In the genomic region with DNA sequence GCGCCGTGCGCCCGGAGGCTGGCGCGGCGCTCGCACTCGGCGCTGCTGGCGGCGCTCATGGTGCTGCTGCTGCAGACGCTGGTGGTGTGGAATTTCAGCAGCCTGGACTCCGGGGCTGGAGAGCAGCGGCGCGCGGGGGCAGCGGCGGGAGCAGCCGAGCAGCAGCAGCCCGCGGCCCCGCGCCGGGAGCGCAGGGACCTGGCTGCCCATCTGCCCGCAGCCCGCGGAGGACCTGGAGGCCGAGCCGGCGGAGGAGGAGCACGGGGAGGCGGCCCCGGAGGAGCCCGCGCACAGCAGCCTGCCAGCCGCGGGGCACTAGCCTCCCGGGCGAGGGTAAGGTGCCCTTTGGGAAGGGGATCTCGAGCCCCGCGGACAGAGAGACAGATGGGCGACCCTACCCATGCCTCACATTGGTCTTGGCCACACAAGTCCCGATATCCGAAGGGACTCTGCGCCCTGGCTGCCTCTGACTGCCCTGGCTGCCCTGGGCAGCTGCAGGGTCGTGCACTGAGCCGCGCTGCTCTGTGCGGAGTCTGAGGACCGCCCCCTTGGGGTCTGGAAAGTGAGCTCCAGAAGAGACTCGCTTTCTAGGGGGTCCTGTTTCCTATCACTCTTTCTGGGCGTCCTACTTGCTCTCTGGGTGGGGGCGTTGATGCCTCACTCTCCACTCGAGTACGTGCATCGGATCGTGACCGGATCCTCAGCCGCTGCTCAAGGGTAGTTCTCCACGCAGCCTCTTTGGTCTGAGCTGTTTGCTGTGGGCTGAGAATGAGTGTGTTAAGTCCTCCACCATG, we compare ENCODE assay signal across 8 mouse cellular contexts. TPM values are rescaled to one million over a fixed set of nuclear protein-coding genes. Genes with fewer than 3 reads are reported as not detected.
A peak's percentile ranks its signal among the peaks of the same experiment; 100 is the strongest.
DNase-seq lines count a peak whose midpoint lies in the region; ATAC-seq and TF ChIP-seq lines count a peak whose summit lies in the region.

No protein-coding gene starts in this region.

- H3K27ac ChIP-seq in kidney, embryonic 16.5 days (ENCODE audit: low read length), result peak overlapping the region; percentile 80
- peak overlapping the region; percentile 83 for H3K27ac ChIP-seq in forebrain, postnatal 0 days (ENCODE audit: low read depth, low read length)
- H3K27ac ChIP-seq in intestine, embryonic 15.5 days, result peak overlapping the region; percentile 68
- 0 out of 2 replicates have a peak overlapping the region, but pooled peaks have one; percentile 20 for H3K27ac ChIP-seq in lung, postnatal 0 days (ENCODE audit: low read length)

- peak overlapping the region; percentile 89 for H3K4me2 ChIP-seq in kidney, embryonic 16.5 days (replicated peaks; ENCODE audit: low read depth, low read length)
- H3K4me2 ChIP-seq in forebrain, postnatal 0 days (ENCODE audit: low read depth), result peak overlapping the region; percentile 90
- H3K4me2 ChIP-seq in intestine, embryonic 15.5 days (replicated peaks), result peak overlapping the region; percentile 97
- peak overlapping the region; percentile 98 for H3K4me2 ChIP-seq in lung, postnatal 0 days (replicated peaks; ENCODE audit: low read depth, low read length)

- no peak for TF ChIP-seq EP300 in lung, postnatal 0 days (IDR thresholded peaks at IDR 0.05)

- H3K27me3 ChIP-seq in kidney, embryonic 16.5 days (ENCODE audit: insufficient read depth, low read length), result no peaks in the 10 kb centered on the region; the same call in 1 of the 2 replicates
- H3K27me3 ChIP-seq in forebrain, postnatal 0 days (ENCODE audit: insufficient read depth, low read length), result no peaks in the 10 kb centered on the region
- H3K27me3 ChIP-seq in intestine, embryonic 15.5 days (replicated peaks), result 0 out of 2 replicates have a peak, but pooled peaks cover 2% of the 10 kb centered on the region
- H3K27me3 ChIP-seq in lung, postnatal 0 days (replicated peaks; ENCODE audit: insufficient read depth, low read length), result peaks cover 9% of the 10 kb centered on the region; the same call in 1 of the 2 replicates

- H3K9me3 ChIP-seq in kidney, embryonic 16.5 days (ENCODE audit: low read length), result no peaks in the 10 kb centered on the region
- no peaks in the 10 kb centered on the region for H3K9me3 ChIP-seq in forebrain, postnatal 0 days (ENCODE audit: low read length)
- H3K9me3 ChIP-seq in intestine, embryonic 15.5 days, result no peaks in the 10 kb centered on the region
- no peaks in the 10 kb centered on the region for H3K9me3 ChIP-seq in lung, postnatal 0 days (ENCODE audit: low read length)

- no peak for TF ChIP-seq CTCF in brain, embryonic 14.5 days (IDR thresholded peaks at IDR 0.05; ENCODE audit: borderline replicate concordance, extremely low read depth, insufficient read depth, insufficient read length)
- TF ChIP-seq CTCF in forebrain, postnatal 0 days (IDR thresholded peaks at IDR 0.05; ENCODE audit: low read depth), result peak; percentile 31
- no peak for TF ChIP-seq CTCF in lung, postnatal 0 days (IDR thresholded peaks at IDR 0.05)

- H3K36me3 ChIP-seq in kidney, embryonic 16.5 days (ENCODE audit: insufficient read depth, low read length), result no peaks in the 10 kb centered on the region
- H3K36me3 ChIP-seq in forebrain, postnatal 0 days (ENCODE audit: insufficient read depth), result no peaks in the 10 kb centered on the region
- no peaks in the 10 kb centered on the region for H3K36me3 ChIP-seq in intestine, embryonic 15.5 days
- no peaks in the 10 kb centered on the region for H3K36me3 ChIP-seq in lung, postnatal 0 days (ENCODE audit: insufficient read depth, low read length)

- H3K4me1 ChIP-seq in kidney, embryonic 16.5 days (ENCODE audit: insufficient read depth, low read length), result peaks cover 41% of the 10 kb centered on the region
- H3K4me1 ChIP-seq in forebrain, postnatal 0 days (ENCODE audit: insufficient read depth), result peaks cover 13% of the 10 kb centered on the region; the same call in 1 of the 2 replicates
- peaks cover 9% of the 10 kb centered on the region for H3K4me1 ChIP-seq in intestine, embryonic 15.5 days (replicated peaks)
- H3K4me1 ChIP-seq in lung, postnatal 0 days (ENCODE audit: insufficient read depth, low read depth, low read length), result peaks cover 8% of the 10 kb centered on the region; the same call in 1 of the 2 replicates

- H3K9ac ChIP-seq in kidney, embryonic 16.5 days (replicated peaks; ENCODE audit: low read length), result peak overlapping the region; percentile 87
- peak overlapping the region; percentile 80 for H3K9ac ChIP-seq in forebrain, postnatal 0 days
- peak overlapping the region; percentile 74 for H3K9ac ChIP-seq in intestine, embryonic 15.5 days
- H3K9ac ChIP-seq in lung, postnatal 0 days (replicated peaks; ENCODE audit: low read depth), result peak overlapping the region; percentile 50

- no peak for TF ChIP-seq POLR2A in brain, embryonic 14.5 days (IDR thresholded peaks at IDR 0.05; ENCODE audit: borderline replicate concordance, extremely low read depth, insufficient read depth, insufficient read length, poor library complexity, severe bottlenecking)

- peak overlapping the region; percentile 83 for H3K4me3 ChIP-seq in kidney, embryonic 16.5 days (ENCODE audit: low read length)
- H3K4me3 ChIP-seq in forebrain, postnatal 0 days (ENCODE audit: low read depth, low read length), result peak overlapping the region; percentile 82
- H3K4me3 ChIP-seq in intestine, embryonic 15.5 days (replicated peaks), result peak overlapping the region; percentile 87
- H3K4me3 ChIP-seq in lung, postnatal 0 days (ENCODE audit: low read depth, low read length), result peak overlapping the region; percentile 80

- ATAC-seq in kidney, embryonic 16.5 days (ENCODE audit: low FRiP score, low TSS enrichment), result peak; percentile 64
- ATAC-seq in forebrain, postnatal 0 days, result peak; percentile 76
- ATAC-seq in intestine, embryonic 15.5 days, result peak; percentile 77
- peak; percentile 60 for ATAC-seq in lung, postnatal 0 days

- DNase-seq in kidney, adult 18-20 months, result no peak
- peak; percentile 69 for DNase-seq in brain, embryonic 14.5 days (ENCODE audit: low read depth)
- DNase-seq in forebrain, postnatal 0 days, result peak; percentile 55
- peak; percentile 64 for DNase-seq in lung, postnatal 0 days (ENCODE audit: low spot score)
- DNase-seq in right cerebral cortex, postnatal 10 days (ENCODE audit: low spot score in 2 of 2), result peak; percentile 39 to 51
- DNase-seq in c-Kit-positive CD71-positive TER-119-positive erythroid progenitor cells, embryonic 14.5 days (ENCODE audit: low spot score), result no peak

- 0% methylated on average over 63 of the region's 64 CpGs for WGBS in kidney, embryonic 16.5 days
- 1% methylated on average over 57 of the region's 64 CpGs for WGBS in forebrain, postnatal 0 days
- WGBS in intestine, embryonic 15.5 days, result under 1% methylated on average over 63 of the region's 64 CpGs
- WGBS in lung, postnatal 0 days, result under 1% methylated on average over 53 of the region's 64 CpGs

RNA-seq across cellular contexts. Expression of a gene that starts 0.6 kb away (rescaled TPM):
- polyA plus RNA-seq in kidney, embryonic 16.5 days (2015; fragmentation: Nextera tagmentation; extraction: Ambion mirVana), result 1.6 and 1.8 TPM in 2 replicates
- 5.5 and 8.2 TPM in 2 replicates for polyA plus RNA-seq in brain, embryonic 14.5 days (2012; rRNA removed)
- total RNA-seq in forebrain, postnatal 0 days (2014; rRNA removed), result 11.7 and 14.0 TPM in 2 replicates
- 1.4 and 2.6 TPM in 2 replicates for polyA plus RNA-seq in forebrain, postnatal 0 days (2015; fragmentation: Nextera tagmentation; extraction: Ambion mirVana)
- polyA plus RNA-seq in intestine, embryonic 15.5 days (2015; fragmentation: Nextera tagmentation; extraction: Ambion mirVana), result 0.68 and 0.87 TPM in 2 replicates
- 0.45 and 0.63 TPM in 2 replicates for polyA plus RNA-seq in lung, postnatal 0 days (2015; fragmentation: Nextera tagmentation; extraction: Ambion mirVana)

Comparison
In these comparisons a context has a peak if more than half of its experiments do, and no peak if none do; other contexts are left out.
1. H3K27ac ChIP-seq: peak in every context shown above with its lines; median percentile 83 in forebrain, postnatal 0 days; 80 in kidney, embryonic 16.5 days; 68 in intestine, embryonic 15.5 days; 20 in lung, postnatal 0 days.
2. DNase-seq: peak in brain, embryonic 14.5 days (single experiment), forebrain, postnatal 0 days (single experiment), lung, postnatal 0 days (single experiment) and right cerebral cortex, postnatal 10 days (2 of 2); none in kidney, adult 18-20 months (single experiment) and c-Kit-positive CD71-positive TER-119-positive erythroid progenitor cells, embryonic 14.5 days (single experiment).
3. Peak in every context shown above with its lines, with median percentiles within 50 percentile points of each other: ATAC-seq, H3K4me2 ChIP-seq, H3K4me3 ChIP-seq and H3K9ac ChIP-seq.